In genomic region chr1:71652551-71653399, GRCm38 (mm10) we compare ENCODE assay signal across 7 mouse cellular contexts. TPM values are rescaled to one million over a fixed set of nuclear protein-coding genes. Genes with fewer than 3 reads are reported as not detected.
DNase-seq lines count a peak whose midpoint lies in the region; ATAC-seq and TF ChIP-seq lines count a peak whose summit lies in the region.

Gene Fn1 (minus strand): TSS chr1:71653200.

- WGBS in embryonic facial prominence, embryonic 13.5 days: under 1% methylated on average over 63 of the region's 63 CpGs
- WGBS in limb, embryonic 11.5 days: under 1% methylated on average over 61 of the region's 63 CpGs
- WGBS in midbrain, embryonic 12.5 days: under 1% methylated on average over 59 of the region's 63 CpGs
- under 1% methylated on average over 59 of the region's 63 CpGs for WGBS in spleen, adult 2 months

- no peaks in the 10 kb centered on the region for H3K27me3 ChIP-seq in embryonic facial prominence, embryonic 13.5 days
- H3K27me3 ChIP-seq in limb, embryonic 11.5 days (ENCODE audit: control insufficient read depth, insufficient read depth, low read length): no peaks in the 10 kb centered on the region
- H3K27me3 ChIP-seq in midbrain, embryonic 12.5 days: peaks cover 36% of the 10 kb centered on the region
- peaks cover 5% of the 10 kb centered on the region for H3K27me3 ChIP-seq in spleen, adult 2 months (ENCODE audit: control insufficient read depth, insufficient read depth, low read length)

- no peak for TF ChIP-seq POLR2A in spleen, adult 2 months (IDR thresholded peaks at IDR 0.05; ENCODE audit: low read depth, low read length)

- H3K4me3 ChIP-seq in embryonic facial prominence, embryonic 13.5 days: peak within 1 kb of the TSS; percentile 83
- H3K4me3 ChIP-seq in limb, embryonic 11.5 days (ENCODE audit: low read depth, low read length): peak within 1 kb of the TSS; percentile 79
- H3K4me3 ChIP-seq in midbrain, embryonic 12.5 days: peak within 1 kb of the TSS; percentile 67
- peak within 1 kb of the TSS; percentile 50 for H3K4me3 ChIP-seq in spleen, adult 2 months (ENCODE audit: extremely low read depth, insufficient read depth, insufficient read length)

- peaks cover 35% of the 10 kb centered on the region for H3K4me1 ChIP-seq in embryonic facial prominence, embryonic 13.5 days
- peaks cover 10% of the 10 kb centered on the region for H3K4me1 ChIP-seq in limb, embryonic 11.5 days (ENCODE audit: control insufficient read depth, insufficient read depth, low read length)
- H3K4me1 ChIP-seq in midbrain, embryonic 12.5 days: peaks cover 13% of the 10 kb centered on the region
- H3K4me1 ChIP-seq in spleen, adult 2 months (ENCODE audit: control insufficient read depth, insufficient read depth, insufficient read length): peaks cover 5% of the 10 kb centered on the region

- H3K9me3 ChIP-seq in embryonic facial prominence, embryonic 13.5 days: no peaks in the 10 kb centered on the region
- no peaks in the 10 kb centered on the region for H3K9me3 ChIP-seq in limb, embryonic 11.5 days (ENCODE audit: control insufficient read depth, low read length)
- no peaks in the 10 kb centered on the region for H3K9me3 ChIP-seq in midbrain, embryonic 12.5 days

- DNase-seq in adrenal gland, postnatal 36 days: peak; percentile 83 to 87
- peak; percentile 99 for DNase-seq in heart, adult 11 months
- DNase-seq in kidney, adult 11 months: peak; percentile 44
- peak; percentile 98 for DNase-seq in limb, embryonic 11.5 days (ENCODE audit: low spot score)
- DNase-seq in spleen, adult 2 months (ENCODE audit: low read depth in 1 of 2, low spot score in 2 of 2): peak in 1 of 2 experiments; percentile 41

- TF ChIP-seq CTCF in spleen, adult 2 months (IDR thresholded peaks at IDR 0.05; ENCODE audit: extremely low read depth, insufficient read depth, insufficient read length, insufficient replicate concordance): no peak

- peak within 1 kb of the TSS; percentile 98 for H3K27ac ChIP-seq in embryonic facial prominence, embryonic 13.5 days
- H3K27ac ChIP-seq in limb, embryonic 11.5 days (replicated peaks; ENCODE audit: low read depth, low read length): peak within 1 kb of the TSS; percentile 97
- peak within 1 kb of the TSS; percentile 83 for H3K27ac ChIP-seq in midbrain, embryonic 12.5 days (replicated peaks)
- H3K27ac ChIP-seq in spleen, adult 2 months (ENCODE audit: insufficient read depth, low read length): no peak within 1 kb of the TSS; the same call in 1 of the 2 replicates

- peaks cover 28% of the 10 kb centered on the region for H3K36me3 ChIP-seq in embryonic facial prominence, embryonic 13.5 days
- H3K36me3 ChIP-seq in limb, embryonic 11.5 days (ENCODE audit: control insufficient read depth, insufficient read depth, low read length): peaks cover 11% of the 10 kb centered on the region
- H3K36me3 ChIP-seq in midbrain, embryonic 12.5 days: 0 out of 2 replicates have a peak, but pooled peaks cover 9% of the 10 kb centered on the region
- no peaks in the 10 kb centered on the region for H3K36me3 ChIP-seq in spleen, adult 2 months (ENCODE audit: control insufficient read depth, insufficient read depth, low read length)

- H3K9ac ChIP-seq in embryonic facial prominence, embryonic 13.5 days: peak within 1 kb of the TSS; percentile 94
- peak within 1 kb of the TSS; percentile 96 for H3K9ac ChIP-seq in limb, embryonic 11.5 days (ENCODE audit: low read length)
- peak within 1 kb of the TSS; percentile 72 for H3K9ac ChIP-seq in midbrain, embryonic 12.5 days (replicated peaks)

- peak; percentile 96 for ATAC-seq in embryonic facial prominence, embryonic 13.5 days (ENCODE audit: insufficient number of reproducible peaks, insufficient read depth, low FRiP score, low TSS enrichment, low read depth)
- ATAC-seq in limb, embryonic 11.5 days (ENCODE audit: insufficient number of reproducible peaks, low FRiP score, low TSS enrichment, low read depth): peak; percentile 92
- peak; percentile 96 for ATAC-seq in midbrain, embryonic 12.5 days (ENCODE audit: low FRiP score, low read depth)

- peak within 1 kb of the TSS; percentile 82 for H3K4me2 ChIP-seq in embryonic facial prominence, embryonic 13.5 days
- H3K4me2 ChIP-seq in limb, embryonic 11.5 days (ENCODE audit: low read depth, severe bottlenecking): peak within 1 kb of the TSS; percentile 92
- H3K4me2 ChIP-seq in midbrain, embryonic 12.5 days (replicated peaks): peak within 1 kb of the TSS; percentile 91

RNA-seq across cellular contexts. Expression of gene Fn1, which starts in this region (rescaled TPM):
- 100 to 1,000 TPM in 1 of 2 experiments, 10 to 100 TPM in 1; 55.8 to 113 TPM for total RNA-seq in adrenal gland, postnatal 36 days (2021)
- 187 and 225 TPM in 2 replicates for polyA plus RNA-seq in embryonic facial prominence, embryonic 13.5 days (2015; fragmentation: Nextera tagmentation; extraction: Ambion mirVana)
- 157 and 180 TPM in 2 replicates for polyA plus RNA-seq in limb, embryonic 11.5 days (2014; fragmentation: Nextera tagmentation; extraction: Ambion mirVana)
- polyA plus RNA-seq in midbrain, embryonic 12.5 days (2016; fragmentation: Nextera tagmentation; extraction: Ambion mirVana): 91.1 and 108 TPM in 2 replicates
- 56.8 and 75.3 TPM in 2 replicates for polyA plus RNA-seq in spleen, adult 2 months (2012; rRNA removed)
